12 mouse cellular contexts compared by ENCODE assay signal in genomic region chr7:49527495-49527894, GRCm38 (mm10).
A peak's percentile ranks its signal among the peaks of the same experiment; 100 is the strongest.
DNase-seq lines count a peak whose midpoint lies in the region; ATAC-seq lines count a peak whose summit lies in the region.
"Had no signal": no experiment of that assay in that cellular context is flagged by ENCODE, and none has a peak within 500 bp of the region (broad histone marks: within the 10 kb centered on the region; RNA-seq: fewer than 3 reads in every experiment).

No protein-coding gene starts in this region.

- no peaks in the 10 kb centered on the region for H3K36me3 ChIP-seq in heart, embryonic 15.5 days

- H3K9ac ChIP-seq in heart, embryonic 15.5 days: peak overlapping the region; percentile 44; the same call in 1 of the 2 replicates

- H3K4me1 ChIP-seq in heart, embryonic 15.5 days (replicated peaks): peaks cover 41% of the 10 kb centered on the region
- H3K4me1 ChIP-seq: megakaryocyte, embryonic 14.5 days had no signal

- H3K4me2 ChIP-seq in heart, embryonic 15.5 days: peak overlapping the region; percentile 49

- no peaks in the 10 kb centered on the region for H3K27me3 ChIP-seq in heart, embryonic 15.5 days

- no peak overlapping the region for H3K4me3 ChIP-seq in heart, embryonic 15.5 days
- H3K4me3 ChIP-seq: left cerebral cortex, adult 2 months; megakaryocyte, embryonic 14.5 days had no signal

- H3K9me3 ChIP-seq in heart, embryonic 15.5 days (replicated peaks): no peaks in the 10 kb centered on the region

- DNase-seq in heart, adult 8-10 months (ENCODE audit: low spot score): no peak
- peak; percentile 37 for DNase-seq in urinary bladder, postnatal 14 days (ENCODE audit: low spot score)
- DNase-seq in urinary bladder, postnatal 25 days (ENCODE audit: low spot score): no peak
- DNase-seq in kidney, postnatal 14 days: peak; percentile 55
- DNase-seq in spleen, postnatal 36 days (ENCODE audit: low spot score in 2 of 2): no peak
- DNase-seq: cerebellum, adult 9-11 months had no signal

- peak overlapping the region; percentile 72 for H3K27ac ChIP-seq in heart, embryonic 15.5 days
- H3K27ac ChIP-seq: left cerebral cortex, adult 2 months had no signal

- 21% methylated on average over 4 of the region's 4 CpGs for WGBS in heart, embryonic 15.5 days

- no peak for ATAC-seq in heart, embryonic 15.5 days (replicated peaks; ENCODE audit: insufficient number of reproducible peaks, insufficient read depth, low FRiP score, low read depth)
- no peak for ATAC-seq in erythroid progenitor cell, adult 5-6 weeks (replicated peaks; ENCODE audit: low FRiP score, poor library complexity, severe bottlenecking)
- no peak for ATAC-seq in activated CD4-positive, CD25-positive, alpha-beta regulatory T cell, adult 4 months
- ATAC-seq: forebrain, embryonic 16.5 days had no signal

Comparison
In these comparisons a context has a peak if more than half of its experiments do, and no peak if none do; other contexts are left out.
1. DNase-seq: peak in urinary bladder, postnatal 14 days (single experiment) and kidney, postnatal 14 days (single experiment); none in heart, adult 8-10 months (single experiment), urinary bladder, postnatal 25 days (single experiment) and spleen, postnatal 36 days (0 of 2).